Mouse (Mus musculus) adrenal gland, adult 8-10 months (tissue): ENCODE measurements around the gene Cdc40. TPM values are rescaled to one million over a fixed set of nuclear protein-coding genes. Genes with fewer than 3 reads are reported as not detected.
"Not testable (repeated sequence)": the region's sequence is repeated elsewhere in the genome, so short reads cannot be mapped to it uniquely, and the experiment has no call there.

Experiments used
- DNase-seq: peaks from one replicate; pipeline ENCODE4 v3.0.0; 2022
- total RNA-seq, 4 experiments: library from RNA; stranded (reverse); gene quantifications; 2 replicates each; pipeline ENCODE4 v1.2.4; 2022

The Cdc40 gene
- total RNA-seq, 4 experiments from 2014 or later: 27.0 to 33.0 (median 28.7) TPM

GRCm38 (mm10) chr10:40857599-40857998 is 25.5 kb downstream of the Cdc40 start:
- DNase-seq: no peak

GRCm38 (mm10) chr10:40856703-40857102 is 26.4 kb downstream of the Cdc40 start:
- DNase-seq: no peak

GRCm38 (mm10) chr10:40855616-40856015 is 27.5 kb downstream of the Cdc40 start:
- no peak for DNase-seq

GRCm38 (mm10) chr10:40851138-40851537 is 32.0 kb downstream of the Cdc40 start:
- no peak for DNase-seq

- DNase-seq: no peak
Observed at GRCm38 (mm10) chr10:40850644-40851043, 32.5 kb downstream of the Cdc40 start.

- no peak for DNase-seq
Observed at GRCm38 (mm10) chr10:40847176-40847874, 35.8 kb downstream of the Cdc40 start.

- no peak for DNase-seq
Observed at GRCm38 (mm10) chr10:40845626-40846025, 37.5 kb downstream of the Cdc40 start.

GRCm38 (mm10) chr10:40844546-40844945 is 38.6 kb downstream of the Cdc40 start:
- no peak for DNase-seq

- no peak for DNase-seq
Observed at GRCm38 (mm10) chr10:40843841-40844240, 39.3 kb downstream of the Cdc40 start.

- DNase-seq: peak; percentile 14
Observed at GRCm38 (mm10) chr10:40840086-40840485, 43.0 kb downstream of the Cdc40 start.

GRCm38 (mm10) chr10:40831267-40831666 is 51.8 kb downstream of the Cdc40 start:
- DNase-seq: no peak

- no peak for DNase-seq
Observed at GRCm38 (mm10) chr10:40830312-40830711, 52.8 kb downstream of the Cdc40 start.

- DNase-seq: no peak
Observed at GRCm38 (mm10) chr10:40827706-40828105, 55.4 kb downstream of the Cdc40 start.

- no peak for DNase-seq
Observed at GRCm38 (mm10) chr10:40825952-40826351, 57.2 kb downstream of the Cdc40 start.

GRCm38 (mm10) chr10:40816471-40816870 is 66.6 kb downstream of the Cdc40 start:
- DNase-seq: no peak

- no peak for DNase-seq
Observed at GRCm38 (mm10) chr10:40813627-40814026, 69.5 kb downstream of the Cdc40 start.

GRCm38 (mm10) chr10:40809411-40809910 is 73.7 kb downstream of the Cdc40 start:
- DNase-seq: not testable (repeated sequence)

- no peak for DNase-seq
Observed at GRCm38 (mm10) chr10:40806221-40806620, 76.9 kb downstream of the Cdc40 start.

GRCm38 (mm10) chr10:40805221-40805620 is 77.9 kb downstream of the Cdc40 start:
- peak; percentile 10 for DNase-seq

- DNase-seq: no peak
Observed at GRCm38 (mm10) chr10:40792115-40792514, 91.0 kb downstream of the Cdc40 start.

GRCm38 (mm10) chr10:40790406-40790805 is 92.7 kb downstream of the Cdc40 start:
- no peak for DNase-seq
